Mouse (Mus musculus): ENCODE data around the gene Sash1.
A peak's percentile ranks its signal among the peaks of the same experiment; 100 is the strongest.

Sash1 gene

DNA sequence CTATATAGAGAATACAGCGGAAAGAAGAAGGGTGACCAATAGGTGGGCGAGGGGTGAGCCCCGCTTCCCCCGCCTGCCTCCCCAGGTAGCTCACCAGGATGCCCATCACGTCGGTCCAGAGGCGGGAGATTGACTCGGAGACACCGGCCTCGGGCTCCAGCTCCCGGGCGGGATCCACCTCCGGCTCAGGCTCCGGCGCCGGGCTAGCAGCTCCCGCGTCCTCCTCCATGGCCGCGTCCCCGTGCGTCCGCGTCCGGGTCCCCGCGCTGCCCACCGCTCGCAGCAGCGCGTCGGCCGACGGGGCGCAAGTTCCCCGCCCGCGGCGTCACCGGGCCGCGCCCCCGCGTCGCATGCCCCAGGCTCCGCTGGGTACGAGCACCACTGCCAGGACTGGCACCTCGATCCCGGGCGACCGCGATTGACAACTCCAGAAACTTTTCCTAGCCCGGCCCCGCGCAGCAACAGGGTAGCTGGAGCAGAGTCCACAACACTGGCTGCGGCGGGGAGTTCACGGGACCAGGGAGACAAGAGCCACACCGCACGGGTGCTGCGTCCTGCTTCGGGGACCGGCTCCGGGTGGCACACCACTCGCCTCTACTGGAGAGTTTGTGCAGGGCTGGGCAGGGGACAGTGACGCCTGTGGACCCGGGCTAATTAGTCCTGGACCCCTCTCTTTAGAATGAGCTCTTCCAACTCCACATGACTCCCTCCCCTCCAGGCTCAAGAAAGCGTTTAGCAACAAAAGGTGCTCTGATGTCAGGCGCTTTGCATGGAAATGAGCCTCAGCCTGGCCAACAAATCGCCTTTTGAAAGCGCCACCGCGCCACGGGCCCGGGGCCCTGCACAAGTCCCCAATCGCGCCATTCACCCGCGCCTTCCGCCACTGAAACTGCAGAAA is at the start of gene Sash1:
Sash1 (minus strand) TSS at position 441 of the 898 bp plus-strand sequence.
- DNase-seq (ENCODE audit: extremely low spot score): peak; percentile 93

DNA sequence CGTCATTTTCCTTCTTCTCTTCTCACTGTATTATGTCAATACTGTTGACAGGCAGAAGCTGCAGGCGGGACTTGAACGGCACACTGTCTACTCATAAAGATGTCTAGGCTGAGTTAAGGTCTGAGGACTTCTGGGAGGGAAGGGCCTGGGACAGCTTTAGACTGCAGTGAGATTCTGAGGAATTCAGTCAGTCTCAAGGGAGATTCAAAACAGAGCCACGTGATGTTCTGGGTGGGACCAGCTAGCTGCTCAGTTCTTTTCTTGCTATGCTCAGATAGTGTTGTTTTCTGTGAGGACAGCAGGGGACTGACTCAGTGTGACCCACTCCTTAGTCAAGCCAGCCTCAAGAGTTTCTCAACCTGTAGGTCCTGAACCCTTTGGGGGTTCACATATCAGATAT is 49.7 kb upstream of the Sash1 start:
- DNase-seq (ENCODE audit: extremely low spot score): no peak

DNA sequence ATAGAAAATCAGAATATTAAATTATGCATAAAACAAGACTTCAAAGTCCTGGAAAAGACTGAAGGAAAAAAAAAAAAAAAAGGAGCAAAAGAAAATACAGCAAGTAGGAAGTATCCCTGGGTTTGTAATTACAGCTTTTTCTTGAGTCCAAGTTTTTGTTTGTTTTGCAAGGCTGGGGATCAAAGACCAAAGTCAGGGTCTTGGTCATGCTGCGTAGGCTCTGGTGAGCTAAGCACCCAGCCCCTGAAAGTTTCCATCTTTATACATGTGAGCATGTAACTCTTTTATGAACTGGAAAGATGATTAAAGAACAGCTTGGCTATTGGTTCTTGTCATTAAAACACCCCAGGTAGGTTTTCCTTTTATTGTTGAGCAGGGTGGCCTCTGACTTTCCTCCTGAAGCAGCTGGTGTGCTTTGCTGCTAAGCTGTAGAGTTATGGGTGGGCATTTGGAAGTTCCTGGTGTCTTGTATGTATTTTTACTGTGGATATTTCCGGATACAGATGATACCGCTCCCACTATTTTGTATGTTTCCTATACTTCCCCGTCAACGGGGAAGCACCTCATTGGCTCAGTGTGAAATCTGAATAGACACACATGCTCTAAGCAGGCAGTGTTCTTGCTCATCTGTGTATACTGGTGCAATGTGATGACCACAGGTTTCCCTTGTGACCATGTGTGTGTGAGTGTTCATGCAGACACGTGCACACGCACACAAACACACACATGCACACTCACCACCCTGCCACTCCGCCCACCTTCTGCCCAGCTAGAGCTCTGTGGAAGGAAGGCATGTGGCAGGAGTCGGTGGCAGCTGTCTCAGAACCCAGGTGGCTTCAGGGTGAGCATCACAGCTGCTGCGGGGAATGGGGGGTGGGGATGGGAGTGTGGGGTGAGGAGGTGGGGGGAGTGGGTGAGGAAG is 47.8 kb upstream of the Sash1 start:
- no peak for DNase-seq (ENCODE audit: extremely low spot score)

DNA sequence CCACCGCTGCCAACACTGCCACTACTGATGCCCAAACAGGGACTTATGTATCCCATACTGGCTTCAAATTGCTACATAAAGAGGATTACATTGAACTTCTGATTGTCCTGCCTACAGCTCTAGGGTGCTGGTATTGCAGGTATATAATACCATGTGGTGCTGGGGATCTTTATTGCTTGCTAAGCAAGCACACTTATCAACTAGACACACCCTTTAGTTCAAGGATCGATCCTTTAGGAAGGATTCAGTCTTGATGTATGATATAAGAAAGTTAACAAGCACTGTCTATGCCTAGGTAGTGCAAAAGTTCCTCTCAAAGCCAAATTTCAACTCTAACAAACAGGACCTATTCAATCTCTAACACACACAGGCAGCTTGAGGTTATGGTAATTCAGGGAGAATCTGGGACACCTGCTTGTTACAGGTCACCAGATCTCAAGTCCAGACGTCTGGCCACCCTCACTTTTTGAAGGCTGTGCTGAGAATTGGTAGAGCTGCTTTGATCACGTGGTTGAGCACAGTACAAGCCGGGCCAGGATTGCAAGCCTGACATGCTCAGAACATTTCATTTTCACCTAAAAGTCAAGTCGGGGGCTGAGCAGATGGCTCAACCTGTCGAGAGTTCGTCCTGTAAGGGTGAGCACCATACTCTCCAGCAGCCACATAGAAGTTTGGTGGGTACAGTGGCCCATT is 45.8 kb upstream of the Sash1 start:
- DNase-seq (ENCODE audit: extremely low spot score): no peak

DNA sequence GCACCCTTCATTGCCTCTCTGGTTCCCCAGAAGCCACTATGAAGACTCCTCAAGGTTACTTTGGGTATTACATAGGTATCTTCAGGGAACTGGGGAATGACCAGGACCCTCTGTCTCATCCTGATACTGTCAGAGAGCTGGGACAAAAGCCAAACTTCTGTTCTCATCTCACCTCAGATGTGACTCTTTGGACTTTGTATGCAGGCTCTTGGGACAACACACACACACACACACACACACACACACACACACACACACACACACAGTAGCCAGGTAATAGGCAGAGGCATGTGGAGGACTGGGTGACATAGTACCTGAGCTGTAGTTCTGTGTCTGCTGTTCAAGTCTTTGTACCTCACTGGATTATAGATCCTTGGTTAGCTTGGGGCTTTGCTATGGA is 44.8 kb upstream of the Sash1 start:
- DNase-seq (ENCODE audit: extremely low spot score): no peak

DNA sequence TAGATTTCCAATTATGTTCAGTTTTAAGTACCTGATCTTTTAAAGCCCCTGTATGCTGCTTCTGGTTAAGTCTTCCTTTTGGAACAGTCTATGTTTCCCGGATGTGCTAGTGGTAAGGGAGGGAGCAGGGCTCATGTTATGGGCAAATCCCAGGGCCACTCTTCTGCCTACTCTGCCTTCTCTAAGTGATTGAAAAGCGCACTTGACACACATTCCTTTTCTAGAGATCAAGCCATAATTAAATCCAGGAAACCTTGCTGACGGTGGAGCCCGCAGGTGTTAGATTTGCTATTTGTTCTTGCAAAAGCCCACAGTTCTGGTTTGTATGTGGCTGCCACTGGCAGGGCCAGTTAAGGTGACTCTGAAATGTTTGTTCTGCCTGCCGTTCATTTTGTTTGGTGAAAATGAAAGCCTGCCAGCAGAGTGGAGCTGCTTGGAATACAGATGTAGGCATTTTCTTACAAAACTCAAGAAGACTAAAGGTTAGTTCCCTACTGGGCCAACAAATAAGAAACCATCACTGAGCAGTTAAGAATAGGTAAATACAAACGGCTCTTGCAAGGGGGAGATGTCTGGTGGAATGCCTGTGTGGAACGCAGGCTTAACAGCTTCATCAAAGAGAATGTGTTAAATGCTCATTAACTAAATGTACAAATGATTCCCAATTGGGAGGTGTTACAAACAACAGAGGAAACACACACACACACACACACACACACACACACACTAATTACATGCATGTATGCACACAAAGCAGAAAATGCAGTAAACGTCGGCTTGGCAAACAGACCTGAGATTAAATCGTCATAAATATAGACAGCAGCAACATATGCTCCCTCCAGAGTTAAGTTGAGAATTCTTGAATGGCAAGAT is 43.1 kb upstream of the Sash1 start:
- no peak for DNase-seq (ENCODE audit: extremely low spot score)

DNA sequence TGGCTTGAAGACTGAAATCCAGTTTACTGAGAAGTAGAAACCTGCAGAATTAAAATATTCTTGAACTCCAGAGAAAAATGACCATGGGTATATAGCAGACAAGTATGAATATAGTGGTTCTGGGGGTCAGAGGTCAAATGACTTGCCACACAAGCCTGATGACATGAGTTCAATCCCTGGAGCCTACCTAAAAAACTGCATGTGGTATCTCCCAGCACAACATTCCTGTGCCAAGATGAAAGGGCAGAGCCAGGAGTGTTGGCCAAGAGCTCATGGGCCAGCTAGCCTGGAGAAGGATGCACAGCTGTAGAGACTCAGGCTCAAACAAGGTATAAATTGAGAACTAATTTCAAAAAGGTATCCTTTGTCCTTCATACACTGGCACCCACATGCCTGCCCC is 42.4 kb upstream of the Sash1 start:
- DNase-seq (ENCODE audit: extremely low spot score): no peak

DNA sequence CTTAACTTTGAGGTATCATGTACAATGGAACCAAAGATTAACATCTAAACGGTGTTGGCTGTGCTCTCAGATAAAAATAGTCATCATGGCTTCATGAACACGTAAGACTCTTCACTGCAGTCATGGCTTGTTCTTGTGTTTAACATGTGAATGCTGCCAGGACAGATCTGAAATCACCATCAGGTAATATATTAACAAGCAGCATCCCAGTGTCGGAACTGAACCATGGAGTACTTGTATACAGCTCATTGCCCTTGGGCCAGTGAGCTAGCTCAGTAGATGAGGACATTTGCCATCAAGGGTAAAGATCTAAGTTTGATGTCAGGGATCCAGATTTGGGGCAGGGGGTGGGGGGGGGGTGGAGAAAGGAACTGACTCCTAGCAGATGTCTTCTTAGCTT is 41.0 kb upstream of the Sash1 start:
- DNase-seq (ENCODE audit: extremely low spot score): no peak

DNA sequence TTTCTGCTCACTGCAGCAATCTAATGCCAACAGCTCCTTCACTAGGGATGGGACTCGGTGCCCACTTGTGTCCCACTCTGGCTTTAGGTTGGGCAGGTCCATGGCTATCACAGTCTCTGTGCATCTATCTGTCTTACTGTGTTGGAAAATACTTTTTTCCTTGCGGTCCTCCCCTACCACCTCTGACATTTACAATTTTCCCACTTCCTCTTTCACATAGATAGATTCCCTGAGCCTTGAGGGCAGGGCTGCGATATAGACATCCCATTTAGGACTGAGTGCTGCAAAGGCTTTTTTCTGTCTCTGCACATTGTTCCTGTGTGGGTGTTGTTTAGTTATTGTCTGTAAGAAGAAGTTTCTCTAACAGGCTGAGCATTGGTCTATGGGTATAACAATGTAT is 40.4 kb upstream of the Sash1 start:
- DNase-seq (ENCODE audit: extremely low spot score): no peak

DNA sequence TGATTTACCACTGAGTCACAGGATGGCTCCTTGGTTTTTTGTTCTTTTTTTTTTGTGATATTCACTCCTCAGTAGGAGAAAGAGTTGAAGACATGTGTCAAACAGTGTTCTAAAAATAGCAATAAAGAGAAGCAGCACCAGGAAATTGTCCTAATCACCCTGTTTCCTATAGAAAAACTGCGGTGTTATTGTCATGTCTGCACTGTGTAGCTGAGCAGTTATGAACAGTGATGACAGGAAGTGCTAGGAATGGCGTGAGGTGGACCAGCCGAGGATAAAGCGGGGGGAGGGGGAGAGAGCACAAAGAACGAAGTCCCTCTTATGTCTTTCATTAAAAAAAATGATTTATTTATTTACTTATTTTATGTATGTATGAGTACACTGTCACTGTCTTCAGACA is 39.4 kb upstream of the Sash1 start:
- DNase-seq (ENCODE audit: extremely low spot score): no peak

DNA sequence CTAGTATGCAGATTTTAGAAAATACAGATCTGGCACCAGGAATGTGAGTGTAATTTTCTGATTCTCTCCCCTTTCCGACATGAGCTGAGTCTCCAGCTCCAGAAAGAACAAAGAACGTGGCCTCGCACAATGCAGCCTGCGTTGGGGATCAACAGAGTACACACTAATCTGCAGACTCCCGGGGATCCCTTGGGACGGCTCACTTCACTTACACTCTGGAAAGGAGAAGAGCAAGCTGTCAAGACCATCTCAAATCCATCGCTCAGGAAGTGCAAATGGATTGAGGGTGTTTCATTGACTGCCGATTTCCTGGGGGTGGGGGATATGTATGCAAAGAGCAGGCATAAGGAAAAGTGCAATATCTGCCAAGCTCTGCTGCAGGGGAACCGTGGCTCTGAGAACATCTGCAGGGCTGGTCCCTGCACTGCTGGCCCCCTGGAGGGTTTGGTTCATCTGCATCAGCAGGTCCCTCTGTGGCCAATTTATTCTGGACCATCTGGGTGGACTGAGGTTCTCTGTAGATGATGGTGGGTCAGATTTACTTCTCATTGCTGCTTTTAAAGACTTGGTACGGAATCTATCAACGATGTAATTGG is 35.3 kb upstream of the Sash1 start:
- DNase-seq (ENCODE audit: extremely low spot score): no peak

DNA sequence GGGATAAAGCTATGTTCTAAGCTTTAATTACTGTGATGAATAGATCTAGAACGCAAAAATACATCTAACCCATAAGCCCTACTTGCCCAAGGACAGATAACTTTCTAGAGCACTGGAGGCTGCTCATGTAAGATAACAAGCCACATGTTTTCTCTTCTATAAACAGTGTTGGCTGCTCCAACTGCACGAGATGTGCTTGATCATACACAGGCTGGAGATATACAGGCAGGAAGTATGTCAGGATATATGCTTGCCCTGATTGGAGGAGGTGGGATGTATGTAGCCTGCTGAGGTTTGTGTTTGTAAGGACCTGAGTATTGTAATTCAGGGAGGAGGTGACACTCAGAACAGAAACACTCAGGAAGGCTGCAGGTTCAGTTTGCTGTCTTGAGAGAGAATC is 31.9 kb upstream of the Sash1 start:
- no peak for DNase-seq (ENCODE audit: extremely low spot score)

DNA sequence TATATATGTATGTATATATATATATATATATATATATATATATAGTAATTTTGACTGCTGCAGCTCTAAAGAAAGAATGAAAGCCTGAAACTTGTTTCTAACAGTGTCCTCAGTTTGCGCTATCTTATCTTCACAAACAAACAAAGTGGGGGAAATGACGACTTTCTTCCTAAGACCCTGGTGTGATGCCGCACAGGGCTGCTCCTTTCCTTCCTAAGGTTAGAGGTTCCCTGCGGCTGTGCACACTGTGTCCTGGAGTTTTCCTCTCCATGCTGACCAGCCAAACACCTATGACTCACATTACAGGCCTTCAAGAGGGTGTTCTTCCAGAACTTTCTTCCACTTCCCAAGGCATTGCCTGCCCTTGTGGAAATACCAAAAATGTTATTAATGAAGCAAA is 31.5 kb upstream of the Sash1 start:
- no peak for DNase-seq (ENCODE audit: extremely low spot score)

DNA sequence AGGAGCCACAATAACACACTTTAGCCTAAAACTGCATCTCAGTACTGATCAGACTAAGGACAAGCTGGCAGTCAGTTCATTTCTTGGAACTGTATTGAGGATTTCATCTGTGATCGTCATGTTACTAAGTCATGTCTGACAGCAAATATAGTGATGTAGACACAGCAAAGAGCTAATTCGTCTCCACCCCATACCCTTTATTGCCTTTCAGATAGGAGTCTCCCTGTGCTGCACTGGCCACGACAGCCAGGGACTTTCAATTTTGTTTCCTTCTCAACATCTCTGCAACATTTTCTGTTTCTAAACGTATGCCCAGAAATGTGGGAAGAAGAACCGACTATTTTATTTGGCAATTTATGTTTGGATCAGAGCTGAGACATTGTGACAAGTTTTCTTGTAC is 29.9 kb upstream of the Sash1 start:
- no peak for DNase-seq (ENCODE audit: extremely low spot score)

DNA sequence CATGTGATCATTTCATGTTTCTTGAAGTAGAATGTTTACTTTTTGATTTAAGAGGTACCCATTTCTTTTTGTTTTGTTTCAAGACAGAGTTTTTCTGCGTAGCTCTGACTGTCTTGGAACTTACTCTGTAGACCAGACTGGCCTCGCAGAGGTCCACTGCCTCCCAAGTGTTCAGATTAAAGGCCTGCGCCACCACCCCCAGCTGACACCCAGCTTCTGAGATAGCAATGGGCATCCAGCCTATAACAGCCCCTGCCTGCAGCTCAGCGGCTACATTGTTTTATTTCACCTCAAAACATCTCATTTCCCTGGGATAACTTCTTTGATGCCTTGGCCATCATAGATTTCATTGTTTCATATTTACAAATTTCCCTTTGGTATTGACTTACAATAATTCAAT is 28.0 kb upstream of the Sash1 start:
- DNase-seq (ENCODE audit: extremely low spot score): no peak

DNA sequence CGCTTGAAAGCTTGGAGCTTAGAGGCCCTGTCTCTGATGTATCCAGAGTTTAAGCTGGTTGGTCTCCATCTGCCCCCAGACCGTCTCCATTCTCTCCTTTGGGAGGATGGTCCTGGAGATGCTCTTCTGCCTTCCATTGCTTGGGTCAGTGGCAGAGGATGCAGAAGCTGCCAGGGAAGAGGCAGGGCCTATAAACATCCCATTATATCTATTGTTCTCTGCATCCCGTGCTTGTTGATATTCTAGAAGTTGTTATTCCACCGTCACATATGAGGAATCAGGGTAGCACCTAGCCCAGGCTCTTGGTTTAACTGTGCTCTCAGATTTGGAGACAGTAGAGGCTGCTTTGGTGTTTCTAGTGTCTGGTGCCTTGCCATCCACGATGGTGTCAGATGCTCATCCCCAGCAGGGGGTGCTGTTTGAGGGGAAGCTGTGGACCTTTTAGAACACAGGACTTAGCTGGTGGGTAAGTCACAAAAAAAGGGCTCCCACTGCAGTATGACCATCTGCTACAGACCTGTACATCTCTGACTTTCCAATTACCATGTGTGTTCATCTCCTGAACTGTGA is 26.9 kb upstream of the Sash1 start:
- no peak for DNase-seq (ENCODE audit: extremely low spot score)

DNA sequence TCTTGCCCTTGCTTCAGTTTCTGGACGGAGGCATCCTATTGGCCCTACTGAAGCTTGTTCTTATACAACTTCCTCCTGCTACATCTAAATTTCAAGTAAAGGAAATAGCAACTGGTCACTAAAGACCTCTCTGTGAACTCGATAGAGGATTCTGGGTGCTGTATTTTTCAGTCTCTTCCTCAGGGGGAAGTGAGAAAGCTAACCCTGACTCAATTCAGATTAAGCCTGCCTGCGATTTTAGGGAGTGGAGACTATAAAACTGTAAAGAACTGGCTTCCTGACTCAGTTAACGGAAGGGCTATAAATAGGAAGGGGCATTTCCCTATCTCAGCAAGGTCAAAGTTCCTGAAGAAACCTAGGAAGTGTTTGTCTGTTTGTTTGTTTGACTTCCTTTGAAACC is 26.3 kb upstream of the Sash1 start:
- DNase-seq (ENCODE audit: extremely low spot score): no peak

DNA sequence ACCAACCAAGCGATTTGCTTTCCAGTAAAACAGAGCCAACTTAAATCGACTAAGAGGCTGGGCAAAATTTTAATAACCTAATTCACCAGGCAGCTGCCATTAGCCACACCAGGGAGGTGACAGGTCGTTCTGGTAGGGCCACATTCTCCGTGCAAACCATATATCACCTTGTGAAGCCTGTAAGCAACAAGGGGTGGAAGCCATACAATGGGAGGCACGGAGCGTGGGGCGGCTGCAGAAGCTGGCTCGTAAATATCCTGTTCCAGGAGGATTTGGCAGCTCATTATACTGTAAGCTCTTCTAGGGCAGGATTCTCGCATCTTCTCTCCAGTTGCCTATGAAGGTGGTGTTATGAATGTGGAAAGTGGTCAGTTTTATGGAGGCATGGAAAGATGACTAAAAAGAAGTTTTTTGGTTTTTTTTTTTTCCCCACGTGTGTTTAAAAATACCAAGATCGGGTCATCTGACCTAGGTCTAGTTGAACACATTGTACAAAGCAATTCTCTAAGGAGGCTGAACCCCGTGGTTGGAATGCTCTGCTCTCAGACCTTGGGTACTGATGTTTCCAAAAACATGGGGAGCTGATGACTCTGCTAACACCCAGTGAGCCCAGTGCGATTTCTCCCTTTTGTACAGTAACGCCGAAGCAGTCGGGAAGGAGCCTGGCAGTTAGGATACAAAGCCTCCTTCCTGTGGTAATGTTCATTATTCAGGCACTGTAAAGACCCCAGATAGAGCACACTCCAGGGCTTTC is 24.5 kb upstream of the Sash1 start:
- DNase-seq (ENCODE audit: extremely low spot score): no peak

DNA sequence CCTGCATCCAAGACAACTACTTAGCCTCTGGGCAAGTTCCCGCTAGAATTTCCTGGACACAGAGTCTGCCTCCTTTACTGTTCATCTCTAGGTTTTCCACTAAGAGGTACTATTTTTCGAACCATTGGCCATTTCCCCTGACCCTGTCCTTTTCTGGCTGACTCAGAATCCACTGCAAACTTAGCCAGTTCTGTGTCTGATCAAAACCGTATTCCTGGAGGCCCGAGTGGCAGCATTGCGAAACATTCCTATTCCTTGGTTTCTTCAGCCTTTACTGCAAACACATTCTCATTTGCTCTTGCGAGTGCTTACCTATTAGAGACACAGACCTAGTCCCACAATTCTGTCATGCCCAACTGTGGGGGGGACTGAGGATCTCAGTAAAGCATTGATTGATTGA is 17.2 kb upstream of the Sash1 start:
- DNase-seq (ENCODE audit: extremely low spot score): no peak

DNA sequence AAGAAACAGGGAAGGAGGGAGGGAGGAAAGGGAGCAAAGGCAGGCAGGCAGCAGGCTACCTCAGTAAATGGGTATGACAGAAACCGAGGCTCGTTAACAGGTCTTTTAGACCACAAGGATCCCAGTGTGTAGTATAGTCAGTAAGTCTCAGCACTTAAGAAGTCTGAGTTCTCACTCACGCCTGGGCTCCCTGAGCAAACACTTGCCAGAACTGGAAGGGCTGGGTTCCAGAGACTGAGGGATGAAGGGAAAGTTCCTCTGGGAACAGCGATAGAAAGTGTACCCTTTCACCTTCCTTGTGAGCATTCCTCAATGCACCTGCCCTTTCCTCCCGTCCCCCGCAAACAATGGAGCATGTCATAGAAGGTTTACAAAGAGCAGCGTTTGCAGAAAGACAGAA is 16.5 kb upstream of the Sash1 start:
- DNase-seq (ENCODE audit: extremely low spot score): no peak
